Mouse (Mus musculus) embryo, embryonic 11 days (tissue): Measurements from ENCODE around the gene Jag2.

Experiments used
- DNase-seq: peaks from one replicate; pipeline ENCODE4 v3.0.0-alpha.2; 2015

The Jag2 gene

DNA sequence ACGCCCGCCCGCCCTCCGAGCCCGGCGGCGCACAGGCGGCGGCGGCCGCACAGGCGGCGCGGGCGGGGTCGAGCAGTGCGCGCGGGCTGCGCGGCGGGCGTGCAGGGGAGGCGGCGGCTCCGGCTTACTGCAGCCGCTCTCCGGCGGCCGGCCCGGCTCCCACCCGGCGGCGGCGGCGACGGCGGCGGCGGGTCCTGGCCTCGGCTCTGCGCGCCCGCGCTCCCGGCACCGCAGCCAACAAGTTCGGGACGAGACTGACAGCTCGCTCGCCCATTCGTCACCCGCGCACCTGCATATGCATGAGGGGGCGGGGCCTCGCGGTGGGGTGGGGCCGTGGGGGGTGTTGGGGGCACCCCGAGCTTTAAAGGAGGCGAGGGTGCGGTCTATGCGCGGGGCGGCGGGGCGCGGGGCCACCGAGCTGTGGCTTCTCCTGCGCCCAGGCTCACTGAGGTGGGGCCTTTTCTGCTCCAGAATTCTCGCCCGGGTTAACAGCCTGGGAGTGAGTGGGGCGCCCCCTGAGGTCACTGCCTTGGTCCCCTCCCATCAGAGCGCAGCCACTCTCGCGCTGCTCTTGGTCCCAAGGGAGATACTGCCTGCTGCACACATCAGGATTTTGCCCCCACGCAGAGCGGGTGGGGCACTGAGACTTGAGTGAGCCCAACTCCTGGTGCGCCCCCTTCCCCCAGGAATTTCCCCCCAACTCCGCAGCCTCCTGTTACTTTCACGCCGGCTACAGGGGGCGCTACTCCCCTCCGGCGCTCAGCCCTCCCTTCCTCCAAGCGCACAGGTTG, at the start of gene Jag2:
Gene Jag2 (minus strand): TSS at position 215 of the 791 bp plus-strand sequence.
- peak; percentile 77 for DNase-seq

DNA sequence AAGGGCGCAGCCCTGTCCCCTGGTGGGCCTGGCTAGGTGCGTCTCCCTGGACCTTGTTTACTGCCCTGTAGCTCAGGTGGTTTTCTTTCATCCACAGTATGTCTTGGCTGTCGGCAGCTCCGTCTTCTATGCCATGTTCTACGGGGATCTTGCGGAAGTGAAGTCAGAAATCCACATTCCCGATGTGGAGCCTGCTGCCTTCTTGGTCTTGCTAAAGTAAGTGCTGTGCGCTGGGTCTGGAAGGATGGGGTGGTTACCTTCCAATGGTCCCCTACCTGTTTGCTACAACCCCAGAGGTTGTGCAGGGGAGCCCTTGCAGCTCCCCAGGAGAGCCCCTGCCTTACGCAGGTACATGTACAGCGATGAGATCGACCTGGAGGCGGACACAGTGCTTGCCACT, 47.6 kb upstream of the Jag2 start:
- no peak for DNase-seq

DNA sequence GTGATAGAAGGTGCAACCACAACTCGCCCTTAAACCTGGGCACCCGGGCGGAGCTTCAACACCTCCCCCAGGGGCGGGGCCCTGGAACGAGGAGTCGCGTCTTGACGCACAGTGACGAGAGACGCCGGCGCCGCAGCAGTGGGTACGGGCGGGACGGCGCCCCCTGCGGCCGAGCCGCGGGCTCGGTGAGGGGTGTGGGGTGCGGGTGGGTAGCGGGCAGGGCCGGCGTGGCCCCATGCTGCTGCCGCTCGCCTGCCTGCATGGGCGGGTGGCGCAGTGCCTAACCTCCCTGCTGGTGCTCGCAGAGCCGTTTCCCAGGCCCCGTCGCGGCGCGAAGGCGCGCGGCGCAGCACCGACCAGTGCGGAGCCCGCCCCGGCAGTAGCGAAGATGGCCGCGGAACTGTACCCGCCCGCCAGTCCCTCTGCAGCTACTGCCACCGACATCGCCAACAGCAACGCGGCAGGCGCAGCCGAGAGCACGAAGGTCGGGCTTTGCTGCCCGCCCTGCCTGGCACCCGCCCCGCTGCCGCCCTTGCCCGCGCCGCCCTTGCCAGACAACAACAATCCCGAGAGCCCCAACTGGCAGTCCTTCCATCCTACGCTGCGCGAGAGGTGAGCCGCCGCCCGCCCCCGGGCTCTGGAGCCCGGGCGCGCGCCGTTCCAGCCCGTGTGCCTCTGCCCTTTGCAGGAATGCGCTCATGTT, 46.9 kb upstream of the Jag2 start, which contains the start of gene Btbd6:
Gene Btbd6 (plus strand): TSS at position 112 of the 703 bp plus-strand sequence.
- DNase-seq, result peak; percentile 94

DNA sequence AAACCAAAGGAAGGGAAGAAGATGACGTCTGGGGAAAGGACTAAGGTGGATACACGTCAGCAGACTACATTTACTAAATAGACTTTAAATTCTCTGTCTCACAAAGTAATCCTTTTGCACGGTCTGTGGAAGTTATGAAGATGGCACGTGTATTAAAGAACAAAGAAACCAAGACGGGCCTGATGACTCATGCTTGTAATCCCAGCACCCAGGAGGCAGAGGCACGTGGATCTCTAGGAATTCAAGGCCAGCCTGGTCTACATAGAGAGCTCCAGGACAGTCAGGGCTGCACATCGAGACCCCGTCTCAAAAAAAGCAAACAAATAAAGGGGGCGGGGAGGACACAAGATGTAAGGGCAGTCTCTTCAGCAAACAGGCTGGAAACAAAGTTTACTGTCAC, 45.2 kb upstream of the Jag2 start:
- no peak for DNase-seq

DNA sequence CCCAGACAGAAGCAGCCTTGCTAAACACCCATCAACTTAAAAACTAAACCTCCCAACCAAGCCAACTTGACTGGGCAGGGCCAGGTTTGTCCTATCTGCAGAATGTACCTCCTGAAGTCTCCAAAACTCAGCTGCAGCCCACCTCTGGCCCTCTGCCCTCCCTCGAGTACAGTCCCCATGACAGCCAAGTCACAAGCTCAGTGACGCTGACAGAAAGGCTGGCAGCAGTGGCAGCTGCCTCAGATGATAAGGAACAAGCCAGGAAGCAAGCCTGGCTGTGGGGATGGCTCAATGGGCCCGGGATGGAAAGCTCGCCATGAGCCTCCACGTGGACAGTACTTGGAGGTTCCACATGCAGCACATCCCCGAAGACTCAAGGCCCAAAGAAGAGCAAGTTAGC, 40.0 kb upstream of the Jag2 start:
- DNase-seq, result no peak

DNA sequence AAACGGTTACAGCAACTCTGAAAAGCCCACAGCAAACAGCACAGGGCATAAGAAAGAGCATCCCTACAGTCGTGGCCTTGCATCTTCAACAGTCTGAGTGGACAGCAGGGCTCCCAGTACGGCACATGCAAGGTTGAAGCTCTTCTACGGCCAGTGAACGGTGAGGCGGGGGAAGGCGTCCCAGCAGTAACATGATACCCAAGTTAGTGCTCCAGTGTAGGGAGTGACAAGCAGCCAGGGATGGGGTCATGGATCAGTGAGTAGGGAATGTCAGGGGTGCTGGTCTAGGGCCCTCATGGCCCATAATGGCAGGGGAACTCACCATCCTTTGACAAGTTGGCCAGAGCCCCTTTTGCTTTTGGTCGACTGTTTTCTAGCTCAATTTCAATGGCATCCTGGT, 39.4 kb upstream of the Jag2 start:
- no peak for DNase-seq

DNA sequence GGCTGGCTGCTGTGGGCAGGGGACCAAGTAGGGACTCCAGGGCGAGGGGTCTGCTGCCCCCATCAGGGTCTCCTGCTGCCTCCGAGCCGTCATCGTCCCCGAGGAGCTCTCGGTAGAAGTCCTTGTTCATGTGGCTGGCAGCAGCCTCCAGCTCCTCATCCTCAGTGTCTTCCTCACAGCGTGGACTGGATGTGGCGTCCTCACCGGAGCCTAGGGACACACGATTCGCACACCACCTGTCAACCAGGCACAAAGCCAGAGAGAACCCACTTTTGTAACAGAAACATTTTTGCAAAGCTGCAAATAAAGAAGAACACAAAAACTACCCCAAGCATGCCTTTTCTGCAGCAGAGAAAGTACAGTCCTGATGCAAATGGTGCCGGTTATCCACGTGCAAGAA, 36.2 kb upstream of the Jag2 start:
- DNase-seq, result no peak

DNA sequence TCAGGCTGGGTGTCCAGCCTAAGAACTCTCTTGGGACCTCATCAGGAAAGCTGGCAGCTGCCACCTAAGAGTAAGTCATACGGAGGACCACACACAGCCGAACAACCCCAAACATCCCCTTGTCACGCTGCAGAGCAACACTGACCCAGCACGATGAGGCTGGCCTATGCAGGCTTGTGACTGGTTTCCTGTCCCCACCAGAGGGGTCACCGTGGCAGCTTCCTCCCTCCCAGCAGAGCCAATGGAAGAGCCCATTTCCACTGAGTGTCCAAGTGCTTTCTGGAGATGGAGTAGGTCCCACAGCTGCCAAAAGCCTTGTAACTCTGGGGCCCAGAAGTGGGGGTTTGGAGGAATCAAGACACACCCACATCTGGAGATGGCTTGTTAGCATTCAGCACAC, 32.3 kb upstream of the Jag2 start:
- no peak for DNase-seq

DNA sequence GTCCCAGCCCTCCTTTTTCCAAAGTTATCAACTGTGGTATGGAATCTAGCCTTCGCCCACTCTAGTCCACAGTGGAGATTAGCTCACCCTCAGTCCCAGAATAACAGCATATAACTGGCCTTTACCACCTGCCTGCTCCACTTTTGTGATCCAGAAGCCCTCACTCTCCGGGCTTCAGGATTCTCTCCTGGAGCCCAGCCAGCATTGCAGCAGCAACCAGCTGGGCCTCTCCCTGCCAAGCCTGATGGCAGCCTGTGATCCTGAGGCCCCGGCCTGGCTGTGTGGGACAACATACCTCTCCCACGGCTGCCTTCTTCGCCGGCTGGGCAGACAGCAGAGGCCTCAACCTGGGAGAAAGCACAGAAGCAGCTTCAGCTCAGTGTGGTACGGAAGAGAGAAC, 31.9 kb upstream of the Jag2 start:
- DNase-seq, result no peak

DNA sequence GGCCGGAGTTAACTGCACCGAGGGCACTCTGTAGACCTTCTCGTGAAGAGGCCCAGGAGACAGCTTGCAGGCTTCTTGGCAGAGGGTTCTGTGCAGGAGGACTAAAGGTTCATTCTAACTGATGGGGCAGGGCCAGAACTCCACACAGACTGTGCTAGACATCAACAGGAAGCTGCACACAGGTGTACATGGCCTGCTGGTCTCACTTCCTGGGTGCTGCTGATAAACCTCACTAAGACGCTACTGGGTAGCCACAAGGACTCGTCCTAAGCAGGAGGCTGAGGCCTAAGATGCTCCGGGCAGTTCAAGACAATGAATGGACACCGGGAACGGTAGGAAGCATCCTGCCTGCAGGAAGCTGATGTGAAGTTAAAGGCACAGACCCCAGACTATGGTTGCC, 29.8 kb upstream of the Jag2 start:
- no peak for DNase-seq

DNA sequence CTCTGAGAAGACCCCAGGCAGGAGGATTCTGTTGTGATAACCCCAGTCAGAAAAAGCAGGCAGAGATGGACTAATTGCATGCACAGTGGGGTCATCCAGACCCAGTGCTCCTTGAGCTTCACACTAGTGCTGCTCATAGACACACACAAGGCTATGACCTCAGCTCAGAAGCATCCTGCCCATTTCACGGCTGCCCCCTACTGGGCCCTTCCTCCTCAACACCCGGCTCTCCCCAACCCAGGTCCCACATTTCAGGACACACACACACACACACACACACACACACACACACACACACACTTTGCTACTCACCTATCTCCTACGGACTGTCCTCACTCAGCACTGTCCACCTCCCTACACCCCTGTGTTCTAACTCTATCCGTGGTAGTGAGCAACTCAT, 28.7 kb upstream of the Jag2 start:
- DNase-seq, result peak; percentile 53

DNA sequence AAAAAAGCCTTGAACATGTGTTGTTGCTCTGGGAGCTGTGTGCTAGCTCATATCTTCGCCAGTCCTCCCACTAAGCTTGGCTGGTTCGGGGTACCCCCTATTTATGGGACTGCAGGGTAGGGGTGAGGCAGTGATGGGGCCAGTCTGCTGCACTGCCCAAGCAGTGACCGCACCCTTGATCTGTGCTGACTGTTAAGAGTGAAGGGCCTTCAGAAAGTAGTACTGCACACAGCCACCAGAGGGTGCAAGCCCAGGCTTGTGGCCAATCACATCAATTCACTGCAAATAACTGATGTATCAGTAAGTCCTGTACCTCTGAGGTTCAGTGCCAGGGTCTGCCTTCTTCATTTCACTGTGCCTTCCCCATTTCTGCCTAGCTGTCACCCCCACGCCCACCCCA, 26.2 kb upstream of the Jag2 start:
- peak; percentile 75 for DNase-seq

DNA sequence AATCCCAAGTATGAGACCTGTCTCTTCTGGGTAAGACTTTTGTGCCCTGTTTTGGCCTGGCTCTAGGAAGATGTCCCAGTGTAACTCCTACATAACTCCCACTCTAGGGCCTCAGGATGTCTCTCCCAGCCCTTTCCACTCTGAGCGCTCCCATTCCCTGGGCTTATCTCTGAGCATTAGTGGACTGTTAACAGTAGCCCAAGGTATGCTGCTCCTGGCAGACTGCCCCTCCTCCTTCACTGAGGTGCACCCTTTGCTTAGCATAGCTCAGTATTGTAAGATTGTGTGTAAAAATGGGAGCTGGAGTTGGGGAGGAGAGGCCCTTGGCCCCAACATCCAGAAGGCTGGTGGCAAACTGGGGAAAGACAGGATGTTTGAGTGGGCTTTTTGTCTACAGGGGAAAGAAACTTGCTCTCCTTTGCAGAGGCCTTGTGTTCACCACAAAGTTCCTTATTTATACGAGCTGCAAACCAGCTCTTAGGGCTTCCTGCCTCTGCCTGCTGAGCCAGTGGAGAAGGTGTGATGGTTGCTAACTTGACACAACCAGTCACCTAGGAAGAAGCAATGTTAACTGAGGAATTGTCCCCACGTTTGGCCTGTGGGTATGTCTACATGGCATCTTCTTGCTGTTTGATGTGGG, 23.5 kb upstream of the Jag2 start:
- DNase-seq, result no peak

DNA sequence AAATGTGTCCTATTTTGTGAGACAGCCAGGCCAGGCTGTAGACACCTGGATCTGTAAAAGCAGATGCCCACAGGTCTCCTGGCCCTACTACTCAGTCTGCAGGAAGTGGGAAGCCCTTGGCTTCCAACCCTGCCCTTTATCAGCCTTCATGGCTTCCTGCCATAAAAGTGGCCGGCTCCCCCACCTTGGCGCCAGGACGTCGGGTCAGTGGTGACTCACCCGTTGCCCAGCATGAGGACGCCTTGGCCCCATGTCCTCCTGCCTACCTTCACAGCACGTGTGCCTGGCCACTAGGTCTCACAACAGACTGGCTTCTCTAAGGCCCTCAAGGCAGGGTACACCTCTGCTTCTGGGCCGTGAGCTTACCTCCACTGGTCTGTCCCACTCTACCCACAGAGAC, 22.9 kb upstream of the Jag2 start:
- DNase-seq, result no peak

DNA sequence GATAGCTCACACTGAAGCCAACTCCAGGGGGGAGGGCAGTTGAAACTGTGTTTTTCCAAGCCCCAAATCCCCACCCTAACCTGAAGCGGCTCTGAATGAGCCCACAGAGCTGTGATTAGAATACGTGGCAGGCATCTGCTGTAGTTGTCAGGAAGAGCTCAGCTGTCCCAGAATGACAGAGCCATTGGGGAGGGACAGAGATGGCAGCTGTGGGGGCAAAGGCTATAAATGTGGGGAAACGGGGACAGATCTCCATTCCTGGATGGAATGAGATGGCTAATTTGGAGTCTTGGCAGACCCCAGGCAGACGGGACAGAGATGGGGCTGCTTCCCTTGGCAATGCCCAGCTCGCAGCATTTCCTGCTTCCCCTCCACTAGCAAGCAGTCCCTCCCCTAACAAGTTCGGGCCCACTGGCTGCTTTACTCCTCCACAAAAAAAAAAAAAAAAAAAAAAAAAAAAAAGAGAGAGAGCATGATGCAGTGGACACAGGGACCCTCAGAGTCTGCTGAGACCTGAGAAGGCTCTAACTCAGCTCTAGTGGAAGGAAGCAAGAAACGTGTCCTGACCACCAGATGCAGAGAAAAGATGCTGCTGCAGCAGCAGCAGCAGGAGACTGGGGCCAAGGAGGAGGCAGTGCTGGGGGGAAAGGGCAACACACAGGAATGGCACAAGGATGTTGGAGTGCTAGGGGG, 21.7 kb upstream of the Jag2 start:
- DNase-seq, result no peak

DNA sequence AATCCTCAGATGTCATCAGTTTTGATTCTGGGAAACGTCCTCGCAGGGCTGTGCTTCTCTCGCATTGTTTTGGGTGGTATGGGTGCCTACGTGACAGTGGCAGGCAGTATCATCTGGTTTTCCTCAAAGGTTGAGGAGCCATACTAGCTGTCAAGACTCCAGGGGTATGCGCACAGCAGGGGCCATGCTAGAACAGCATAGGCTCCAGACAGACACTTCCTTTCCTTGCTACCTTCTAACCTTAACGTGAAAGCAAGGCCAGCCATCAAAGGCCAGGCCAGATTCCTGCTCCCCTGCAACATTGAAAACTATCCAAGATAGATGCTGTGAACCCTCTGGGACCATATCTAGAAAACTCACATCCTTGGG, 21.2 kb upstream of the Jag2 start:
- no peak for DNase-seq

DNA sequence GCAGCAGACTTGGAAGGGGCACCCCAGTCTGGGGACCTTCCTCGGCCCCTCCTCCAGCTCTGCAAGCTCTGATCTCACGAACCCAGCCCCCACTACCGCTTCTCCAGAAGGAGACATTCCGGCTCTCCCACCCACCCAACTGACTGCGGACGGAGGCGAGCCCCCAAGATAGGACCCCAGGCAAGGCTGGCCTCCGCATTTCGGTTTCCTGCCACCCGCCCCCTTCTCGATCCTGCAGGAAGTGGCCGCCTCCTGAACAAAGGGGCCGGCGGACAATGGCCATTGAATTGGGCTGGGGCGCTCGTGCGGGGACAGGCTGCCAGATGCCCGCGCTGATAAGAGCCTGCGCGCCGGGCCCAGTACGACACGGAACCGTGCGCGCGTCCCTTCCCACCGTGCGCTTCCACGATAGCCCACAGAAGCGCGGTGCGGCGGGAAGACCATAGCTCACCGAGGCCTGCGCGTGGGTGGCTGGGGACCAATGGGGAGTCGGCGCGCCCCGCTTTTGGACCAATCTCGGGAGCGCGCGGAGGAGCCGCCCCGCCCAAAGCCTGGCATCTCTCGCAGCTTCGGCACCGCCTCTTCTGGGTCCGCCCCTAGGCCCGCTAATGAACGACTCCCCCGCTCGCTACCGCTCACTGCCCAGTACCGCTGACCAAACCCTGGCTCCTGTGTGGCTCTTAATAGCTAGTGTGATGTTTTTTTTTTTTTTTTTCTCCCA, 20.6 kb upstream of the Jag2 start:
- DNase-seq, result peak; percentile 97

DNA sequence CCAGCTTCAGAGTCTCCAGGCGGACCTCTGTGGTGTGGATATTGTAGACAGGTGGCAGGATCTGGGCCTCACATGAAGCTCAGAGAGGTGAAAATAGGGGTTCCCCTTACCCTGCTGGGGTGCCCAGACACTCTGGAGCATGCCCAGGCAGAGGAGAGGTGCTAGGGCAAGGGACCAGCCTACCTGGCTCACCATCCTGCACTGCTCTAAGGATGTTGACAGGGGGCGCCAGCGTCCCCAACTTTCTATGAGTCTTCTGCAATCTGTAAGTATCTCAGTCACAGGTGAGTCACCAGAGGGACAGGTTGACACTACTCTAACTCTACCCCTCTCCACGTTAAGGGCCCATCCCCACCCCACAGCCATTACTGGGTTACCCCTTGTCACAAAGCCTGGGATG, 17.7 kb upstream of the Jag2 start:
- DNase-seq, result no peak

DNA sequence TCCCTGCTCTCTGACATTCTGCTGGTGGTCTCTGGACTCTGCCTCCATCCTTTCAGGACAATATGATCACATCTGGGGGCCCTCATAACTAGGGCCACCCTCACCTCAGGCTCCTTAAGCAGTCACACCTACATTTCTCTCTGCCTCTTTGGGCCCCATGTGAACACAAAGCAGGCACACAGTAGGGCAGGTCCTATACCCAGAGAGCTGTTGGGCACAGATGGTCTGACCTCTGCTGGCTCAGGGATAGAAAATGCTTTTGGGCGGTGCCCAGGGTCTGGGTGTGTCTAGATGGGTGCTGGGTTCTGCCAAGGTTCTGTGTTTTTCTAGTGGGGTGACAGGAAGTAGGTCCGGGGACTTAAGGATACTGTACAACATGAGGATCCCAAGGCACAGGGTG, 14.1 kb upstream of the Jag2 start:
- DNase-seq, result no peak

DNA sequence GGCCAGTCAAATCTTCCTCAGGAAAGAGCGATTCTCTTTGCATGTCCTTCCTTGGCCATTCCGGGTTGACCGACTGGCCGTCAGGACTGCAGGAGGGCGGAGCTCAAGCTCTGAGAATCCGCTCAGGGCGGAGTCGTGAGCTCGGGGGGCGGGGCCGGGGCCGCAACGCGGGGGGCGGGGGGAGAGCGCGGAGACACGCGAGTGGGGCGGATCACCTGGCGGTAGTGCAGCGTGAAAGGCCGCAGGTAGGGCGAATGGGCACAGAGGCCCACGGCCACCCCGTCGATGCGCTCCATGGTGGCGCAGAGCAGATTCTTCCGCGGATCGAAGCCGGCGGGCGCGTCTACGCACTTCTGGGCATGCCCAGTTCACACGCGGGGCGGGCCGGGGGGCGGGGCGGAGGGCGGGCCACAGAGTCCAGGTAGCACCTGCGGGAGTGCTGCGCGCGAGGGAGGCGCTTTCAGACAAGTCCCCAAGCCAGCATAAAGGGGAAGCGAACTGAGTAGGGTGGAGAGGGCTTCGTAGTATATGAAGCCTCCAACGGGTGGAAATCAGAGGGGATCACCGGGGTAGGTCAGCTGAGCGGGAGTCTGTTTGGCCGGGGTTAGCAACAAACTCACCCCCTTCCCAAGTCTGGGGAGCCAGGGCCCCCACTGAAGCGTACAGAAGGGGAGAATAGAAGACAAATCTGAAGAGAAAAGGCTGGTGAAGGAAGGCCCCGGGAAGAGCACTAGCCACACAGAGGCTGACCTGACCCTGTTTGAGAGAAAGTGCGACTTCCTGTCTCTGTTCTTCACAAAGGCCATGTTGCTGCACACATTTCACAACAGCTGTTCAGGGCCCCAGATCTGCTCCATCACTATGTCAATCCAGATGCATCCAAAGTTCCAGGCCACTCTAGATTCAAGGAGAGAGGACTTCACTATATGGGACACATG, 12.5 kb upstream of the Jag2 start, which contains the start of gene Nudt14:
Gene Nudt14 (minus strand): TSS at position 349 of the 938 bp plus-strand sequence.
- DNase-seq, result peak; percentile 93

DNA sequence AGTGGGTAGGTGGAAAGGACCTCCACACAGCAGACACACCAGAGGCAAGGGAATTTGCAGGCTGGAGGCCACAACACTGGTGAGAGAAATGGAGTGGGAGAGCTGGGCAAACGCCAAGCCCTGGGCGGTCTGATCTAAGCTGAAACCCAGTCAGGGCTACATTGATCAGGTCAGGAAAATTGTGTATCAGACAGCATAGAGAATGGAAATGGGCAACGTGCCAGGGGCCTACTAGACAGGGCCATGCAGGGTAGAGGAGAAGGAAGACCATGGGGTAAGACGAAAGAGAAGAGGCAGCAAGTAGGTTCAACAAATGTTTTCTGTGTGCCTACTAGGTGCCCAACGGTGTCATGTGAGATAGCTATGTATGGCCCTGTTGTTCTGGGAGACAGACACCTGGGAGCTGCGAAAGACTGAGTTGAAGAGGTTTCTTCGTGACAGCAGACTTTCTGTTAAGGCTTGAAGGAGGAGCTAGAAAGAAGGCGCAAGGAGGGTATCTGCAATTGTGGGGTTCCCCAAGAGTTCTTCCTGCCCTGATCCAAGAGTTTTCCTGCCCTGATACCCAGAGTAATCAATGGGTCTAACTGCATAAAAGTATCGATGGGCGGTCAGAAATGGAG, 11.7 kb upstream of the Jag2 start:
- DNase-seq, result no peak
